In genomic region chr5:75459758-75460354, GRCm38 (mm10) we compare ENCODE assay signal across 23 mouse cellular contexts.
A peak's percentile ranks its signal among the peaks of the same experiment; 100 is the strongest.
DNase-seq lines count a peak whose midpoint lies in the region; ATAC-seq and TF ChIP-seq lines count a peak whose summit lies in the region.
"Had no signal": no experiment of that assay in that cellular context is flagged by ENCODE, and none has a peak within 500 bp of the region (broad histone marks: within the 10 kb centered on the region; RNA-seq: fewer than 3 reads in every experiment).

No protein-coding gene starts in this region.

- H3K36me3 ChIP-seq in lung, postnatal 0 days (ENCODE audit: insufficient read depth, low read length): no peaks in the 10 kb centered on the region
- H3K36me3 ChIP-seq in liver, embryonic 15.5 days (replicated peaks): no peaks in the 10 kb centered on the region
- H3K36me3 ChIP-seq in hindbrain, embryonic 16.5 days (ENCODE audit: control insufficient read depth, insufficient read depth, low read length): no peaks in the 10 kb centered on the region
- H3K36me3 ChIP-seq: embryonic facial prominence, embryonic 15.5 days; heart, embryonic 15.5 days; hindbrain, embryonic 10.5 days had no signal

- no peaks in the 10 kb centered on the region for H3K9me3 ChIP-seq in lung, postnatal 0 days (ENCODE audit: low read length)
- H3K9me3 ChIP-seq in liver, embryonic 15.5 days (replicated peaks): no peaks in the 10 kb centered on the region
- H3K9me3 ChIP-seq in hindbrain, embryonic 16.5 days (ENCODE audit: control insufficient read depth, low read length): no peaks in the 10 kb centered on the region
- H3K9me3 ChIP-seq: embryonic facial prominence, embryonic 15.5 days; forebrain, embryonic 13.5 days; heart, embryonic 15.5 days; hindbrain, embryonic 10.5 days had no signal

- no peak overlapping the region for H3K9ac ChIP-seq in lung, postnatal 0 days (replicated peaks; ENCODE audit: low read depth)
- no peak overlapping the region for H3K9ac ChIP-seq in liver, embryonic 15.5 days
- H3K9ac ChIP-seq in hindbrain, embryonic 16.5 days (ENCODE audit: low read depth, low read length): no peak overlapping the region
- H3K9ac ChIP-seq: embryonic facial prominence, embryonic 15.5 days; forebrain, embryonic 13.5 days; heart, embryonic 15.5 days had no signal

- H3K4me3 ChIP-seq in lung, postnatal 0 days (ENCODE audit: low read depth, low read length): no peak overlapping the region
- no peak overlapping the region for H3K4me3 ChIP-seq in lung, adult 2 months (replicated peaks; ENCODE audit: extremely low read depth, low read depth, low read length)
- H3K4me3 ChIP-seq in liver, embryonic 15.5 days (replicated peaks): no peak overlapping the region
- no peak overlapping the region for H3K4me3 ChIP-seq in hindbrain, embryonic 16.5 days (ENCODE audit: low read length)
- H3K4me3 ChIP-seq: embryonic facial prominence, embryonic 15.5 days; forebrain, embryonic 13.5 days; heart, embryonic 15.5 days; hindbrain, embryonic 10.5 days had no signal

- ATAC-seq in lung, postnatal 0 days: peak; percentile 71
- ATAC-seq in erythroblast, adult 5-6 weeks (replicated peaks; ENCODE audit: low FRiP score, poor library complexity, severe bottlenecking): 0 out of 2 replicates have a peak, but pooled peaks have one; percentile 25
- peak; percentile 49 for ATAC-seq in liver, embryonic 15.5 days (ENCODE audit: insufficient read depth)
- no peak for ATAC-seq in hindbrain, embryonic 16.5 days
- ATAC-seq: forebrain, embryonic 13.5 days; Patski had no signal

- H3K27me3 ChIP-seq in lung, postnatal 0 days (replicated peaks; ENCODE audit: insufficient read depth, low read length): 0 out of 2 replicates have a peak, but pooled peaks cover 4% of the 10 kb centered on the region
- no peaks in the 10 kb centered on the region for H3K27me3 ChIP-seq in liver, embryonic 15.5 days
- H3K27me3 ChIP-seq in hindbrain, embryonic 16.5 days (replicated peaks; ENCODE audit: control insufficient read depth, insufficient read depth, low read length): no peaks in the 10 kb centered on the region
- H3K27me3 ChIP-seq: embryonic facial prominence, embryonic 15.5 days; forebrain, embryonic 13.5 days; heart, embryonic 15.5 days; Patski had no signal

- no peak for TF ChIP-seq CTCF in lung, postnatal 0 days (IDR thresholded peaks at IDR 0.05)
- TF ChIP-seq CTCF in lung, adult 2 months (IDR thresholded peaks at IDR 0.05; ENCODE audit: insufficient read depth, low read length): no peak

- H3K4me1 ChIP-seq in lung, postnatal 0 days (ENCODE audit: insufficient read depth, low read depth, low read length): no peaks in the 10 kb centered on the region
- H3K4me1 ChIP-seq in lung, adult 2 months (ENCODE audit: control insufficient read depth, insufficient read depth, low read length): 0 out of 2 replicates have a peak, but pooled peaks cover 3% of the 10 kb centered on the region
- H3K4me1 ChIP-seq in liver, embryonic 15.5 days (replicated peaks): peaks cover 34% of the 10 kb centered on the region
- H3K4me1 ChIP-seq in hindbrain, embryonic 16.5 days (ENCODE audit: control insufficient read depth, insufficient read depth, low read depth, low read length): peaks cover 2% of the 10 kb centered on the region; the same call in 1 of the 2 replicates
- H3K4me1 ChIP-seq: embryonic facial prominence, embryonic 15.5 days had no signal

- DNase-seq in lung, postnatal 0 days (ENCODE audit: low spot score): peak; percentile 22
- no peak for DNase-seq in lung, adult 2 months
- peak; percentile 18 for DNase-seq in yolk sac, embryonic 10.5 days (ENCODE audit: low spot score)
- no peak for DNase-seq in ovary, postnatal 14 days (ENCODE audit: low spot score)
- DNase-seq: adrenal gland, adult 8-10 months; cerebellum, adult 11-12 months; cerebellum, postnatal 25 days; gastrocnemius, postnatal 10 days; heart, adult 18-20 months; kidney, adult 18-20 months; kidney, postnatal 10 days; lung, postnatal 4 days; right cerebral cortex, adult 18-20 months; thymus, postnatal 36 days had no signal

- TF ChIP-seq EP300 in lung, postnatal 0 days (IDR thresholded peaks at IDR 0.05): no peak

- WGBS in lung, postnatal 0 days: 39% methylated on average over 3 of the region's 3 CpGs
- WGBS in lung, adult 2 months: 49% methylated on average over 3 of the region's 3 CpGs
- WGBS in liver, embryonic 15.5 days (ENCODE audit: insufficient replicate concordance): 27% methylated on average over 3 of the region's 3 CpGs
- WGBS in hindbrain, embryonic 16.5 days: 76% methylated on average over 3 of the region's 3 CpGs

- no peak overlapping the region for H3K4me2 ChIP-seq in lung, postnatal 0 days (replicated peaks; ENCODE audit: low read depth, low read length)
- peak overlapping the region; percentile 48 for H3K4me2 ChIP-seq in liver, embryonic 15.5 days
- no peak overlapping the region for H3K4me2 ChIP-seq in hindbrain, embryonic 16.5 days (ENCODE audit: low read length)
- H3K4me2 ChIP-seq: embryonic facial prominence, embryonic 15.5 days; forebrain, embryonic 13.5 days; heart, embryonic 15.5 days; midbrain, embryonic 11.5 days had no signal

- 0 out of 2 replicates have a peak overlapping the region, but pooled peaks have one; percentile 4 for H3K27ac ChIP-seq in lung, postnatal 0 days (ENCODE audit: low read length)
- peak overlapping the region; percentile 78 for H3K27ac ChIP-seq in liver, embryonic 15.5 days (replicated peaks)
- no peak overlapping the region for H3K27ac ChIP-seq in hindbrain, embryonic 16.5 days (ENCODE audit: low read depth, low read length)
- H3K27ac ChIP-seq: embryonic facial prominence, embryonic 15.5 days; forebrain, embryonic 13.5 days; heart, embryonic 15.5 days; hindbrain, embryonic 10.5 days had no signal

- TF ChIP-seq POLR2A in lung, adult 2 months (IDR thresholded peaks at IDR 0.05; ENCODE audit: borderline replicate concordance, extremely low read depth, low read depth, low read length): no peak

Comparison
In these comparisons a context has a peak if more than half of its experiments do, and no peak if none do; other contexts are left out.
1. DNase-seq: peak in lung, postnatal 0 days (single experiment) and yolk sac, embryonic 10.5 days (single experiment); none in lung, adult 2 months (single experiment) and ovary, postnatal 14 days (single experiment).